Mouse (Mus musculus): Measurements from ENCODE around the gene Nfib. TPM values are rescaled to one million over a fixed set of nuclear protein-coding genes. Genes with fewer than 3 reads are reported as not detected.

Gene Nfib
- total and polyA plus RNA-seq, 3 experiments = 0.16 TPM; not detected in 2

DNA sequence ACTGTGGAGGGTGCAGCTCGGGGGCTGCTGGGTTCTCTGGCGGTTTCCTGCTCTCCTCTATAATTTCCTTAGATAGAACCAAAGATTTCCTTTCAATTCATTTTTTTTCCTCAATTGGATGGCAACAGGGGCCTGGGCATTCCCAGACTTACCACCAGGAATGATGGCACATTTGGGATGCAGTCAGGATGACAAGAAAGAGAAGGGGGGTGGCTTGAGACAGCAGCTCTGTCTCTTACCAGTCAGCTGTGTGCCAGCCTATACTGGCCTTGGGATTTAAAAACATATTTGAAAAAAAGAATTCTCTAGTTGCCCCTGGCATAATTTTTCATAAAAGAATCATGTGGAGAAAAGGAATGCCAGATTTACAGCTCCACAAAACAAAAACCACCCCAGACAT lies 408.0 kb downstream of the Nfib start:
- TF ChIP-seq GATA1 (IDR thresholded peaks at IDR 0.05; ENCODE audit: borderline replicate concordance, low read length) (no peak), GATA2 (IDR thresholded peaks at IDR 0.05; ENCODE audit: borderline replicate concordance, low read depth, low read length) (no peak), POLR2AphosphoS5 (IDR thresholded peaks at IDR 0.05; ENCODE audit: insufficient replicate concordance, low read depth, low read length) (no peak), CTCF (IDR thresholded peaks at IDR 0.05; ENCODE audit: low read depth, low read length) (no peak), TAL1 (conservative IDR thresholded peaks at IDR 0.05; ENCODE audit: low read depth, low read length) (no peak)
- H3K36me3 ChIP-seq (replicated peaks) = no peaks in the 10 kb centered on the region
- no peak for DNase-seq (ENCODE audit: low spot score)
- H3K9me3 ChIP-seq (replicated peaks) = peaks cover 10% of the 10 kb centered on the region
- H3K27me3 ChIP-seq (ENCODE audit: insufficient read depth, low read length) = no peaks in the 10 kb centered on the region
- no peaks in the 10 kb centered on the region for H3K4me1 ChIP-seq (ENCODE audit: insufficient read depth, low read depth, low read length)
- no peak for ATAC-seq (ENCODE audit: extremely low read depth, insufficient number of reproducible peaks, low FRiP score, poor library complexity, severe bottlenecking)
- no peak overlapping the region for H3K4me3 ChIP-seq (ENCODE audit: low read depth, low read length)

DNA sequence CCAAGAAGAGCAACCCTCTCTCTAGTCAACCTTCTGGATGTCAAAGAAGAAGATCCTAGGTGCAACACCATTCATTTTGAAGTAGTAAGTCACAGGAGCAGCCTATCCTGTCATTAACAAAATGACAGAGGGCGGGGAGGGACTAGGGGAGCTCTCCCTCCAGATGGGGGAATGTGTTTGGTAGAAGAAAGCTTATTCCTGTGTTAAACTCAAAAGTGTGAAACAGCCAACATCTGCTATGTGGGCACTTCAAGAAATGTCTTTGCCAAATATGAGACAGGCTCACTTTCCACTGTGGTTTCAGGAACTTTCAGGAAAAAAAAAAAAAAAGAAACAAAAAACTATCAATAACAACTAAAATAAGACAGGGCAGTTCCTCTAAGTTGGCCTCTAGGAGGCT lies 411.5 kb downstream of the Nfib start:
- DNase-seq (ENCODE audit: low spot score) = no peak
- no peaks in the 10 kb centered on the region for H3K27me3 ChIP-seq (ENCODE audit: insufficient read depth, low read length)
- H3K36me3 ChIP-seq (replicated peaks) = no peaks in the 10 kb centered on the region
- no peak overlapping the region for H3K4me3 ChIP-seq (ENCODE audit: low read depth, low read length)
- no peaks in the 10 kb centered on the region for H3K4me1 ChIP-seq (ENCODE audit: insufficient read depth, low read depth, low read length)
- TF ChIP-seq CTCF (IDR thresholded peaks at IDR 0.05; ENCODE audit: low read depth, low read length) = no peak
- TF ChIP-seq POLR2AphosphoS5 (IDR thresholded peaks at IDR 0.05; ENCODE audit: insufficient replicate concordance, low read depth, low read length) = no peak
- TF ChIP-seq TAL1 (conservative IDR thresholded peaks at IDR 0.05; ENCODE audit: low read depth, low read length) = no peak
- no peak for TF ChIP-seq GATA2 (IDR thresholded peaks at IDR 0.05; ENCODE audit: borderline replicate concordance, low read depth, low read length)
- no peak for TF ChIP-seq GATA1 (IDR thresholded peaks at IDR 0.05; ENCODE audit: borderline replicate concordance, low read length)
- peaks cover 20% of the 10 kb centered on the region for H3K9me3 ChIP-seq (replicated peaks)
- no peak for ATAC-seq (ENCODE audit: extremely low read depth, insufficient number of reproducible peaks, low FRiP score, poor library complexity, severe bottlenecking)

GRCm38 (mm10) chr4:82291174-82291847 lies 414.2 kb downstream of the Nfib start:
- no peaks in the 10 kb centered on the region for H3K27me3 ChIP-seq (ENCODE audit: insufficient read depth, low read length)
- H3K4me1 ChIP-seq (ENCODE audit: insufficient read depth, low read depth, low read length) = no peaks in the 10 kb centered on the region
- ATAC-seq (ENCODE audit: extremely low read depth, insufficient number of reproducible peaks, low FRiP score, poor library complexity, severe bottlenecking) = no peak
- TF ChIP-seq POLR2AphosphoS5 (IDR thresholded peaks at IDR 0.05; ENCODE audit: insufficient replicate concordance, low read depth, low read length) = no peak
- no peak for TF ChIP-seq CTCF (IDR thresholded peaks at IDR 0.05; ENCODE audit: low read depth, low read length)
- TF ChIP-seq TAL1 (conservative IDR thresholded peaks at IDR 0.05; ENCODE audit: low read depth, low read length) = no peak
- TF ChIP-seq GATA2 (IDR thresholded peaks at IDR 0.05; ENCODE audit: borderline replicate concordance, low read depth, low read length) = no peak
- no peak for TF ChIP-seq GATA1 (IDR thresholded peaks at IDR 0.05; ENCODE audit: borderline replicate concordance, low read length)
- peaks cover 32% of the 10 kb centered on the region for H3K9me3 ChIP-seq (replicated peaks)
- H3K36me3 ChIP-seq (replicated peaks) = no peaks in the 10 kb centered on the region
- no peak for DNase-seq (ENCODE audit: low spot score)
- H3K4me3 ChIP-seq (ENCODE audit: low read depth, low read length) = no peak overlapping the region

DNA sequence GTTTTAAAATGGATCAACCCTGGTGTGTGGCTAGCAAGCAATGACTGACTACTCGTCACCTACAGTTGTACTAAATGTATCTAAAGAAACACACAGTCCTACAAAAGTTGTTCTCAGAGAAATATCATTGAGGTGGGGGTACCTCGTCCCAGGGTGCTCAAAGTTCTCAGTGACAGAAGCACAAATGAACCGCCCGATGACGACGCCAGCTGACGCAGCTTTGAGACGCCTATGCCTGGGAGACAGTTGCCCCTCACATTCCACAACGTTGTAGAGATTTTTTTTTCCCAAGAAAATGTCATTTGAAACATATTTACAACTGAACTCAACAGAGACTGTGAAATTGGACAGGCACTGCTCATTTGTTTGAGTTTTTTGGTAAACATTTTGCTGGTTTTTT lies 414.9 kb downstream of the Nfib start:
- peaks cover 31% of the 10 kb centered on the region for H3K9me3 ChIP-seq (replicated peaks)
- DNase-seq (ENCODE audit: low spot score) = no peak
- no peak overlapping the region for H3K4me3 ChIP-seq (ENCODE audit: low read depth, low read length)
- no peaks in the 10 kb centered on the region for H3K27me3 ChIP-seq (ENCODE audit: insufficient read depth, low read length)
- no peak for ATAC-seq (ENCODE audit: extremely low read depth, insufficient number of reproducible peaks, low FRiP score, poor library complexity, severe bottlenecking)
- no peaks in the 10 kb centered on the region for H3K4me1 ChIP-seq (ENCODE audit: insufficient read depth, low read depth, low read length)
- TF ChIP-seq GATA2 (IDR thresholded peaks at IDR 0.05; ENCODE audit: borderline replicate concordance, low read depth, low read length) (no peak), GATA1 (IDR thresholded peaks at IDR 0.05; ENCODE audit: borderline replicate concordance, low read length) (no peak), CTCF (IDR thresholded peaks at IDR 0.05; ENCODE audit: low read depth, low read length) (no peak), TAL1 (conservative IDR thresholded peaks at IDR 0.05; ENCODE audit: low read depth, low read length) (no peak), POLR2AphosphoS5 (IDR thresholded peaks at IDR 0.05; ENCODE audit: insufficient replicate concordance, low read depth, low read length) (no peak)
- H3K36me3 ChIP-seq (replicated peaks) = no peaks in the 10 kb centered on the region

DNA sequence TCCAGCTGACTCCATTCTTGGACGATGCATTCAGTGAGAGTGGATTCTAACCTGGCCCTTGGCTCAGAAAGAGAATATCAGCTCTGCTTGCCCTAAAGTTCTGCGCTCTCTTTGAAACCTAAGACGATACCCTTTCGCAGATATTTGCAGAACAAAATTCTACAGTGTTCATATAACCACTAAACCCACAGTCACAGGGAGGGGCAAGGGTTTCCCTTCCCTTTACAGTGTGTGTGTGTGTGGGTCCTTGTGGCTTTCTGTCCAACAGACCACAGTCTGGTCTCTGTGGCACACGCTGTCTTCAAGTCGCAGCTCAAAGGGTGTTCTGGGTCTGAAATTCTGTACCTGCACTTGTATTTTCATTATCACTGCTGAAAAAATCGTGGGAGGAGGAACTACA lies 416.0 kb downstream of the Nfib start:
- no peaks in the 10 kb centered on the region for H3K36me3 ChIP-seq (replicated peaks)
- no peaks in the 10 kb centered on the region for H3K4me1 ChIP-seq (ENCODE audit: insufficient read depth, low read depth, low read length)
- TF ChIP-seq CTCF (IDR thresholded peaks at IDR 0.05; ENCODE audit: low read depth, low read length) (no peak), TAL1 (conservative IDR thresholded peaks at IDR 0.05; ENCODE audit: low read depth, low read length) (no peak), GATA2 (IDR thresholded peaks at IDR 0.05; ENCODE audit: borderline replicate concordance, low read depth, low read length) (no peak), GATA1 (IDR thresholded peaks at IDR 0.05; ENCODE audit: borderline replicate concordance, low read length) (no peak), POLR2AphosphoS5 (IDR thresholded peaks at IDR 0.05; ENCODE audit: insufficient replicate concordance, low read depth, low read length) (no peak)
- DNase-seq (ENCODE audit: low spot score) (no peak), ATAC-seq (ENCODE audit: extremely low read depth, insufficient number of reproducible peaks, low FRiP score, poor library complexity, severe bottlenecking) (no peak)
- no peak overlapping the region for H3K4me3 ChIP-seq (ENCODE audit: low read depth, low read length)
- no peaks in the 10 kb centered on the region for H3K27me3 ChIP-seq (ENCODE audit: insufficient read depth, low read length)
- H3K9me3 ChIP-seq (replicated peaks) = peaks cover 28% of the 10 kb centered on the region

DNA sequence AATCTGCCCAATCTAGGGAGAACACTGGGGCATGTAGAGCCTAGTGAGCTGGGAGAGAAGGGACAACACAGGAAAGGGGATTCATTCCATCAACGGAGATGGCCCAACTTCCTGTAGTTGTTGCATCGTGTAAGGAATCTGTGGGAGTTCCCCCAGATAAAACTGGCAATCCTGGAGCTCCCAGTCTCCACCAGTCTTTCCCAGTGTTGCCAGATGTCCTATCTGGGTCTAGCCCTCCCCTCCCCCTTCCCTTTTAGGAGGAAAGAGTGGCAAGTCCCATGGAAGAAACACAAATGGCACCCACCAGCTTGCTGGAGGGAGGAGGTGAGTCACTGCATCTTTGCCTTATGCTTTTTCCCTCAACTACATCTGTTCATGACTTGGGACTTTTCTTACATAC lies 417.4 kb downstream of the Nfib start:
- Histone ChIP-seq H3K9me3 (replicated peaks) (peaks cover 30% of the 10 kb centered on the region), H3K4me1 (ENCODE audit: insufficient read depth, low read depth, low read length) (no peaks in the 10 kb centered on the region), H3K36me3 (replicated peaks) (no peaks in the 10 kb centered on the region), H3K4me3 (ENCODE audit: low read depth, low read length) (no peak overlapping the region), H3K27me3 (ENCODE audit: insufficient read depth, low read length) (no peaks in the 10 kb centered on the region)
- TF ChIP-seq TAL1 (conservative IDR thresholded peaks at IDR 0.05; ENCODE audit: low read depth, low read length) = no peak
- DNase-seq (ENCODE audit: low spot score) (no peak), ATAC-seq (ENCODE audit: extremely low read depth, insufficient number of reproducible peaks, low FRiP score, poor library complexity, severe bottlenecking) (no peak)

Data from G1E (cell line).